8 mouse cellular contexts compared by ENCODE assay signal in genomic region chr7:24254633-24255474, GRCm38 (mm10). TPM values are rescaled to one million over a fixed set of nuclear protein-coding genes. Genes with fewer than 3 reads are reported as not detected.
DNase-seq lines count a peak whose midpoint lies in the region; ATAC-seq lines count a peak whose summit lies in the region.

Zfp108 (plus strand) TSS chr7:24254794.

- peaks cover 9% of the 10 kb centered on the region for H3K36me3 ChIP-seq in embryonic facial prominence, embryonic 13.5 days
- peaks cover 7% of the 10 kb centered on the region for H3K36me3 ChIP-seq in limb, embryonic 12.5 days
- peaks cover under 1% of the 10 kb centered on the region; the same call in 1 of the 2 replicates for H3K36me3 ChIP-seq in midbrain, embryonic 14.5 days (ENCODE audit: control insufficient read depth, insufficient read depth, low read length)

- peak within 1 kb of the TSS; percentile 84 for H3K9ac ChIP-seq in embryonic facial prominence, embryonic 13.5 days
- peak within 1 kb of the TSS; percentile 65 for H3K9ac ChIP-seq in limb, embryonic 12.5 days (replicated peaks)
- peak within 1 kb of the TSS; percentile 57 for H3K9ac ChIP-seq in midbrain, embryonic 14.5 days (replicated peaks; ENCODE audit: low read length)

- peaks cover 17% of the 10 kb centered on the region for H3K4me1 ChIP-seq in embryonic facial prominence, embryonic 13.5 days
- peaks cover 5% of the 10 kb centered on the region for H3K4me1 ChIP-seq in limb, embryonic 12.5 days (replicated peaks)
- peaks cover 8% of the 10 kb centered on the region for H3K4me1 ChIP-seq in midbrain, embryonic 14.5 days (ENCODE audit: control insufficient read depth, insufficient read depth, low read length)

- H3K9me3 ChIP-seq in embryonic facial prominence, embryonic 13.5 days, result no peaks in the 10 kb centered on the region
- H3K9me3 ChIP-seq in limb, embryonic 12.5 days, result no peaks in the 10 kb centered on the region
- H3K9me3 ChIP-seq in midbrain, embryonic 14.5 days (ENCODE audit: control insufficient read depth, low read length), result no peaks in the 10 kb centered on the region

- peak within 1 kb of the TSS; percentile 70 for H3K4me2 ChIP-seq in embryonic facial prominence, embryonic 13.5 days
- peak within 1 kb of the TSS; percentile 59 for H3K4me2 ChIP-seq in limb, embryonic 12.5 days
- peak within 1 kb of the TSS; percentile 71 for H3K4me2 ChIP-seq in midbrain, embryonic 14.5 days (ENCODE audit: low read length)

- peak; percentile 45 for DNase-seq in 3134 (ENCODE audit: extremely low read depth, insufficient read length, low spot score)
- DNase-seq in adrenal gland, postnatal 36 days, result peak; percentile 83 to 88
- peak; percentile 94 for DNase-seq in heart, adult 8-10 months (ENCODE audit: low spot score)
- DNase-seq in kidney, adult 8-10 months, result peak; percentile 89 to 90
- peak; percentile 95 for DNase-seq in midbrain, embryonic 14.5 days
- DNase-seq in spleen, postnatal 4 days (ENCODE audit: low spot score in 2 of 2), result peak; percentile 21 to 64

- ATAC-seq in embryonic facial prominence, embryonic 13.5 days (ENCODE audit: insufficient number of reproducible peaks, insufficient read depth, low FRiP score, low TSS enrichment, low read depth), result peak; percentile 84
- ATAC-seq in limb, embryonic 12.5 days (ENCODE audit: insufficient number of reproducible peaks, insufficient read depth, low FRiP score, low TSS enrichment, low read depth), result peak; percentile 82
- ATAC-seq in midbrain, embryonic 14.5 days (ENCODE audit: low FRiP score, low TSS enrichment), result peak; percentile 91

- WGBS in embryonic facial prominence, embryonic 13.5 days, result 18% methylated on average over 21 of the region's 21 CpGs
- 21% methylated on average over 21 of the region's 21 CpGs for WGBS in limb, embryonic 12.5 days
- whole genome bisulfite sequencing in midbrain, embryonic 14.5 days, result 17% methylated on average over 21 of the region's 21 CpGs

- H3K27me3 ChIP-seq in embryonic facial prominence, embryonic 13.5 days, result no peaks in the 10 kb centered on the region
- no peaks in the 10 kb centered on the region for H3K27me3 ChIP-seq in limb, embryonic 12.5 days
- H3K27me3 ChIP-seq in midbrain, embryonic 14.5 days (ENCODE audit: control insufficient read depth, insufficient read depth, low read length), result no peaks in the 10 kb centered on the region

- H3K27ac ChIP-seq in embryonic facial prominence, embryonic 13.5 days, result peak within 1 kb of the TSS; percentile 60
- no peak within 1 kb of the TSS for H3K27ac ChIP-seq in limb, embryonic 12.5 days
- no peak within 1 kb of the TSS; the same call in 1 of the 2 replicates for H3K27ac ChIP-seq in midbrain, embryonic 14.5 days (replicated peaks; ENCODE audit: low read depth, low read length)

- peak within 1 kb of the TSS; percentile 61 for H3K4me3 ChIP-seq in embryonic facial prominence, embryonic 13.5 days
- peak within 1 kb of the TSS; percentile 56 for H3K4me3 ChIP-seq in limb, embryonic 12.5 days (replicated peaks)
- peak within 1 kb of the TSS; percentile 46 for H3K4me3 ChIP-seq in midbrain, embryonic 14.5 days (replicated peaks; ENCODE audit: low read depth, low read length)

RNA-seq across cellular contexts. Expression of gene Zfp108, which starts in this region (rescaled TPM):
- 1 to 10 TPM; 2.0 to 2.1 TPM for total RNA-seq in adrenal gland, postnatal 36 days (2021)
- polyA plus RNA-seq in embryonic facial prominence, embryonic 13.5 days (2015; fragmentation: Nextera tagmentation; extraction: Ambion mirVana), result 5.3 and 6.5 TPM in 2 replicates
- 1 to 10 TPM; 1.4 to 1.8 (median 1.5) TPM for total RNA-seq in heart, adult 8-10 months (2022)
- 4.2 and 4.8 TPM in 2 replicates for polyA plus RNA-seq in limb, embryonic 12.5 days (2016; fragmentation: Nextera tagmentation; extraction: Ambion mirVana)
- polyA plus RNA-seq in midbrain, embryonic 14.5 days (2014; fragmentation: Nextera tagmentation; extraction: Ambion mirVana), result 6.2 and 6.6 TPM in 2 replicates

Comparison
In these comparisons a context has a peak if more than half of its experiments do, and no peak if none do; other contexts are left out.
1. DNase-seq: peak in every context shown above with its lines; median percentile 95 in midbrain, embryonic 14.5 days; 94 in heart, adult 8-10 months; 90 in kidney, adult 8-10 months; 86 in adrenal gland, postnatal 36 days; 45 in 3134; 42 in spleen, postnatal 4 days.